Comparison of ENCODE assay signal across 8 mouse cellular contexts in genomic region chr9:119580668-119581067, GRCm38 (mm10). TPM values are rescaled to one million over a fixed set of nuclear protein-coding genes. Genes with fewer than 3 reads are reported as not detected.
DNase-seq lines count a peak whose midpoint lies in the region; ATAC-seq and TF ChIP-seq lines count a peak whose summit lies in the region.

No protein-coding gene starts in this region.

- WGBS in cerebellum, adult 2 months, result 3% methylated on average over 6 of the region's 6 CpGs
- WGBS in hindbrain, embryonic 14.5 days, result under 1% methylated on average over 6 of the region's 6 CpGs

- H3K4me1 ChIP-seq in cerebellum, adult 2 months (ENCODE audit: control insufficient read depth, insufficient read depth, low read length), result no peaks in the 10 kb centered on the region
- H3K4me1 ChIP-seq in hindbrain, embryonic 14.5 days (replicated peaks; ENCODE audit: control insufficient read depth, insufficient read depth, low read length), result peaks cover 12% of the 10 kb centered on the region

- ATAC-seq in frontal cortex, adult (ENCODE audit: low TSS enrichment), result peak; percentile 81
- no peak for ATAC-seq in hindbrain, embryonic 14.5 days (ENCODE audit: low FRiP score)

- H3K4me2 ChIP-seq in hindbrain, embryonic 14.5 days (replicated peaks), result no peak overlapping the region

- peak; percentile 71 for DNase-seq in NIH3T3 (ENCODE audit: low read depth)
- DNase-seq in cerebellum, adult 2 months, result peak; percentile 54 to 73
- peak; percentile 84 for DNase-seq in hindbrain, embryonic 14.5 days (ENCODE audit: low spot score)
- peak; percentile 55 to 84 for DNase-seq in layer of hippocampus, postnatal 25 days (ENCODE audit: extremely low spot score in 1 of 2, low spot score in 1 of 2)
- peak; percentile 66 to 80 for DNase-seq in lung, postnatal 4 days
- peak; percentile 70 for DNase-seq in right cerebral cortex, adult 18-20 months
- peak; percentile 68 for DNase-seq in urinary bladder, postnatal 25 days (ENCODE audit: low spot score)

- H3K27ac ChIP-seq in cerebellum, adult 2 months (ENCODE audit: insufficient read depth, low read length), result no peak overlapping the region
- H3K27ac ChIP-seq in hindbrain, embryonic 14.5 days, result no peak overlapping the region

- no peaks in the 10 kb centered on the region for H3K36me3 ChIP-seq in hindbrain, embryonic 14.5 days (replicated peaks; ENCODE audit: control insufficient read depth, insufficient read depth)

- TF ChIP-seq POLR2A in cerebellum, adult 2 months (IDR thresholded peaks at IDR 0.05; ENCODE audit: borderline replicate concordance, insufficient read depth, low read length), result no peak

- no peaks in the 10 kb centered on the region for H3K9me3 ChIP-seq in hindbrain, embryonic 14.5 days (ENCODE audit: control insufficient read depth, low read length)

- peaks cover 5% of the 10 kb centered on the region; the same call in 1 of the 2 replicates for H3K27me3 ChIP-seq in cerebellum, adult 2 months (ENCODE audit: control insufficient read depth, insufficient read depth, low read length)
- peaks cover 61% of the 10 kb centered on the region for H3K27me3 ChIP-seq in hindbrain, embryonic 14.5 days (ENCODE audit: control insufficient read depth, insufficient read depth, low read length)

- no peak overlapping the region for H3K4me3 ChIP-seq in cerebellum, adult 2 months (replicated peaks; ENCODE audit: insufficient read depth, low read depth, low read length)
- H3K4me3 ChIP-seq in hindbrain, embryonic 14.5 days (replicated peaks; ENCODE audit: low read length), result no peak overlapping the region

- no peak overlapping the region for H3K9ac ChIP-seq in hindbrain, embryonic 14.5 days

- TF ChIP-seq CTCF in cerebellum, adult 2 months (IDR thresholded peaks at IDR 0.05; ENCODE audit: borderline replicate concordance, insufficient read depth, low read depth, low read length), result peak; percentile 99

RNA-seq across cellular contexts. Expression of gene Scn5a, which starts 1.9 kb away (rescaled TPM):
- polyA plus RNA-seq in cerebellum, adult 2 months (2012; rRNA removed), result 0.19 and 0.21 TPM in 2 replicates
- 0.12 and 0.20 TPM in 2 replicates for polyA plus RNA-seq in hindbrain, embryonic 14.5 days (2014; fragmentation: Nextera tagmentation; extraction: Ambion mirVana)
- total RNA-seq in layer of hippocampus, postnatal 25 days (2021), result under 1 TPM; 0.70 to 0.89 TPM
